Mouse (Mus musculus) kidney, embryonic 14.5 days (tissue): Measurements from ENCODE around the gene Kctd18. TPM values are rescaled to one million over a fixed set of nuclear protein-coding genes. Genes with fewer than 3 reads are reported as not detected.
A peak's percentile ranks its signal among the peaks of the same experiment; 100 is the strongest.

Source experiments
- ATAC-seq: fragments of 200-750 bp; cut with Nextera tagmentation; 2 replicates; pipeline ENCODE4 v1.8.0; 2017; ENCODE audit warnings: moderate number of reproducible peaks, mild to moderate bottlenecking, moderate TSS enrichment, moderate library complexity; ENCODE audit not compliant: low FRiP score, low TSS enrichment
- H3K27ac ChIP-seq: fragments of 300-500 bp; sonication (generic); 2 replicates; pipeline ENCODE4 v1.5.1; 2014; ENCODE audit warnings: low read depth, mild to moderate bottlenecking, low read length, moderate library complexity, mixed read lengths
- H3K27me3 ChIP-seq: fragments of 300-500 bp; sonication (generic); 2 replicates; pipeline ENCODE4 v1.6.1; 2014; ENCODE audit warnings: mild to moderate bottlenecking, low read length; ENCODE audit not compliant: control insufficient read depth, insufficient read depth
- H3K36me3 ChIP-seq: fragments of 300-500 bp; sonication (generic); 2 replicates; pipeline ENCODE4 v1.6.1; 2014; ENCODE audit warnings: low read length, mixed read lengths; ENCODE audit not compliant: control insufficient read depth, insufficient read depth
- H3K4me1 ChIP-seq: fragments of 300-500 bp; sonication (generic); 2 replicates; pipeline ENCODE4 v1.6.1; 2014; ENCODE audit warnings: low read length, mixed read lengths; ENCODE audit not compliant: control insufficient read depth, insufficient read depth
- H3K4me2 ChIP-seq: fragments of 300-500 bp; sonication (generic); replicated peaks from 2 replicates; pipeline ENCODE4 v1.6.1; 2014; ENCODE audit warnings: low read depth, mild to moderate bottlenecking, low read length
- H3K4me3 ChIP-seq: fragments of 300-500 bp; sonication (generic); 2 replicates; pipeline ENCODE4 v1.5.1; 2014; ENCODE audit warnings: mild to moderate bottlenecking, low read length
- H3K9ac ChIP-seq: fragments of 300-500 bp; sonication (generic); 2 replicates; pipeline ENCODE4 v1.6.1; 2014; ENCODE audit warnings: low read depth, mild to moderate bottlenecking, low read length, moderate library complexity
- H3K9me3 ChIP-seq: fragments of 300-500 bp; sonication (generic); 2 replicates; pipeline ENCODE4 v1.6.1; 2016; ENCODE audit warnings: low read length; ENCODE audit not compliant: control insufficient read depth
- WGBS: fragments of 180-500 bp; shearing (Covaris S2); extraction: QIAGEN DNeasy Blood & Tissue Kit; methylation state at CpG from one replicate; pipeline ENCODE4 v1.1.7; 2014; 5-methylcytosine and 5-hydroxymethylcytosine counted together
- polyA plus RNA-seq: library from polyadenylated mRNA; unstranded; fragments of >200 nt; fragmentation: Nextera tagmentation; extraction: Ambion mirVana; gene quantifications from 2 replicates; pipeline ENCODE4 v1.2.1, GENCODE M21; 2014

The Kctd18 gene
- polyA plus RNA-seq, 1 experiment from 2014 or later: 16.1 TPM

DNA sequence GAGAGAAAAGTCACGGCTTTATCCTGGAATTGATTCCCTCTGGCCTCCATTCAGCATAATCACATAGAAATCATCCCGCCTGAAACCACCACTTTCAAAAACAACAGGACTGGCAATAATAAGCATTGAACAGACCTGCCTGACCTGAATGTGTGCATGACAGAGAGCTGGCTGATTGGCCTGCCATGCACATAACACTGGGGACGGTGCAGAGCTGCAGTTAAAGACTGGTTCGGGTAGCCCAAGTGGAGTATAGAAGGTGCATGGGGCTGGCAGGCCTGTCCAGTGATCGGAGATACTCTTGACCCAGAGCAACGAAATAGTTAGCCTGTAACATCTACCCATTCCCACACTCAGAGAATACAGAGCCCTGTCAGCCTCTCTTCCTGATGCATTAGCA, 76.5 kb downstream of the Kctd18 start:
- no peaks in the 10 kb centered on the region for H3K9me3 ChIP-seq
- no peak overlapping the region for H3K27ac ChIP-seq
- ATAC-seq: no peak
- H3K36me3 ChIP-seq: peaks cover 4% of the 10 kb centered on the region; the same call in 1 of the 2 replicates
- H3K4me3 ChIP-seq: no peak overlapping the region
- no peak overlapping the region for H3K9ac ChIP-seq
- no peak overlapping the region for H3K4me2 ChIP-seq
- H3K27me3 ChIP-seq: no peaks in the 10 kb centered on the region; the same call in none of the 2 replicates
- WGBS: 92% methylated on average over 6 of the region's 6 CpGs
- H3K4me1 ChIP-seq: no peaks in the 10 kb centered on the region

GRCm38 (mm10) chr1:57941734-57942133, 77.0 kb downstream of the Kctd18 start:
- peaks cover 4% of the 10 kb centered on the region; the same call in 1 of the 2 replicates for H3K36me3 ChIP-seq

GRCm38 (mm10) chr1:57941095-57941494, 77.7 kb downstream of the Kctd18 start:
- Histone ChIP-seq H3K9ac (no peak overlapping the region), H3K27me3 (no peaks in the 10 kb centered on the region; the same call in none of the 2 replicates), H3K4me3 (no peak overlapping the region), H3K9me3 (no peaks in the 10 kb centered on the region), H3K4me2 (no peak overlapping the region), H3K36me3 (peaks cover 4% of the 10 kb centered on the region; the same call in 1 of the 2 replicates), H3K27ac (no peak overlapping the region), H3K4me1 (no peaks in the 10 kb centered on the region)
- ATAC-seq: no peak
- 44% methylated on average over 7 of the region's 7 CpGs for WGBS

More at GRCm38 (mm10) chr1:57941734-57942133, 77.0 kb downstream of the Kctd18 start:
- Histone ChIP-seq H3K27ac (no peak overlapping the region), H3K4me2 (no peak overlapping the region), H3K4me3 (no peak overlapping the region), H3K4me1 (no peaks in the 10 kb centered on the region), H3K27me3 (no peaks in the 10 kb centered on the region; the same call in none of the 2 replicates), H3K9ac (no peak overlapping the region), H3K9me3 (no peaks in the 10 kb centered on the region)
- 56% methylated on average over 11 of the region's 11 CpGs for WGBS
- ATAC-seq: no peak

DNA sequence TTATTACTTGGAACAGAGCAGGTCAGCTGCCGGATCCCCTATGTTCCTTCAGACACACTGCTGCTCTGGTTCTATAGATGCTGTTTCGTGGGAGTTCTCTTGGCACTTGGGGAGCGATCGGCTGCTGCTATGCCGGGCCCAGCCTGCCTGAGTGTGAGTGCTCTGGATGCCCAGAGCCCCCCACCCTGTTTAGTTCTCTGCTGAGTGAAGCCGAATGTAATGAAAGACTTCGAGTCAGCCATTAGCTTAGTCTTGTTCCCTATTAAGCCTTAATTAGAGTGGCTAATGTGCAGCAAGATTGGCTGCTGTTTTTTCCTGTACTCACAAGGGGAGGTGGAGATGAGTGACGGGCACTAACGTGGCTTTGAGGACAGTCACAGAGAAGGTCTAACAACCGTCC, 78.1 kb downstream of the Kctd18 start:
- H3K4me1 ChIP-seq: no peaks in the 10 kb centered on the region
- H3K9me3 ChIP-seq: no peaks in the 10 kb centered on the region
- peaks cover 4% of the 10 kb centered on the region; the same call in 1 of the 2 replicates for H3K36me3 ChIP-seq
- WGBS: 16% methylated on average over 10 of the region's 10 CpGs
- 0 out of 2 replicates have a peak overlapping the region, but pooled peaks have one; percentile 21 for H3K4me2 ChIP-seq
- no peak overlapping the region for H3K4me3 ChIP-seq
- no peak overlapping the region for H3K9ac ChIP-seq
- H3K27me3 ChIP-seq: no peaks in the 10 kb centered on the region; the same call in none of the 2 replicates
- H3K27ac ChIP-seq: no peak overlapping the region
- peak; percentile 75 for ATAC-seq

GRCm38 (mm10) chr1:57934287-57934686, 84.5 kb downstream of the Kctd18 start:
- Histone ChIP-seq H3K9ac (no peak overlapping the region), H3K4me2 (no peak overlapping the region), H3K27ac (no peak overlapping the region), H3K27me3 (no peaks in the 10 kb centered on the region; the same call in 1 of the 2 replicates), H3K4me1 (no peaks in the 10 kb centered on the region), H3K36me3 (peaks cover 4% of the 10 kb centered on the region; the same call in 1 of the 2 replicates), H3K9me3 (no peaks in the 10 kb centered on the region), H3K4me3 (no peak overlapping the region)
- no peak for ATAC-seq
- WGBS: 50% methylated on average over 1 of the region's 1 CpGs

- Histone ChIP-seq H3K27me3 (no peaks in the 10 kb centered on the region), H3K9ac (no peak overlapping the region), H3K4me3 (no peak overlapping the region), H3K36me3 (no peaks in the 10 kb centered on the region), H3K9me3 (no peaks in the 10 kb centered on the region), H3K4me2 (no peak overlapping the region), H3K27ac (no peak overlapping the region), H3K4me1 (no peaks in the 10 kb centered on the region)
- no peak for ATAC-seq
- WGBS: 87% methylated on average over 4 of the region's 4 CpGs
Measured at GRCm38 (mm10) chr1:57918567-57918966, 100.2 kb downstream of the Kctd18 start.

DNA sequence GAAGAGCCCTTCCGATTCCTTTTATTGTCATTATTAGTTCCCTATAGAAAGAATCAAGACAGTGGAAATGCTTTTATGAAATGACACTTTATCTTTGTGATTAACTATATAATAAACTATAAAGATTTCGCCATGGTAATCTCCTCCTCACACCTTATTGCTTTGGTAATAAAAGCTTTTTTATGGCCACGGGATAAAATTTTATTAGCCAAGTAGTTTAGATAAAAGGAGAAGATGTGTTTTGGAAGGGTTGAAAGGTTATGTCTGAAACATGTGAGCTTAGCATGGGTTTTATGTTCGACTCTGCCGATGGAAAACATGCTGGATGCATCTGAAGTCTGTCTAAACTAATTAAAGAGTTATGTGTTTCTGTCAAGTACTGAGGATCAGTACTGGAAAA, 101.4 kb downstream of the Kctd18 start:
- no peaks in the 10 kb centered on the region for H3K27me3 ChIP-seq
- H3K36me3 ChIP-seq: no peaks in the 10 kb centered on the region
- no peak overlapping the region for H3K27ac ChIP-seq
- H3K4me3 ChIP-seq: no peak overlapping the region
- no peak overlapping the region for H3K4me2 ChIP-seq
- no peak for ATAC-seq
- no peaks in the 10 kb centered on the region for H3K4me1 ChIP-seq
- WGBS: 47% methylated on average over 5 of the region's 5 CpGs
- no peaks in the 10 kb centered on the region for H3K9me3 ChIP-seq
- no peak overlapping the region for H3K9ac ChIP-seq

GRCm38 (mm10) chr1:57911561-57911960, 107.2 kb downstream of the Kctd18 start:
- no peak for ATAC-seq
- no peaks in the 10 kb centered on the region for H3K9me3 ChIP-seq
- WGBS: 78% methylated on average over 6 of the region's 6 CpGs

GRCm38 (mm10) chr1:57906312-57906711, 112.4 kb downstream of the Kctd18 start:
- no peaks in the 10 kb centered on the region for H3K36me3 ChIP-seq
- no peaks in the 10 kb centered on the region for H3K27me3 ChIP-seq
- H3K4me2 ChIP-seq: no peak overlapping the region
- no peaks in the 10 kb centered on the region for H3K9me3 ChIP-seq
- H3K4me3 ChIP-seq: no peak overlapping the region
- peak; percentile 20; the same call in 1 of the 2 replicates for ATAC-seq
- 0 out of 2 replicates have a peak overlapping the region, but pooled peaks have one; percentile 6 for H3K27ac ChIP-seq
- no peaks in the 10 kb centered on the region for H3K4me1 ChIP-seq
- no peak overlapping the region for H3K9ac ChIP-seq

More at GRCm38 (mm10) chr1:57911561-57911960, 107.2 kb downstream of the Kctd18 start:
- Histone ChIP-seq H3K9ac (no peak overlapping the region), H3K27me3 (no peaks in the 10 kb centered on the region), H3K4me1 (no peaks in the 10 kb centered on the region), H3K36me3 (no peaks in the 10 kb centered on the region), H3K4me3 (no peak overlapping the region), H3K27ac (no peak overlapping the region), H3K4me2 (no peak overlapping the region)
